Mouse (Mus musculus) midbrain, embryonic 15.5 days (tissue): ENCODE results near the gene Fads3. TPM values are rescaled to one million over a fixed set of nuclear protein-coding genes. Genes with fewer than 3 reads are reported as not detected.

Experiments
- ATAC-seq: fragments of 200-750 bp; cut with Nextera tagmentation; replicated peaks from 2 replicates; pipeline ENCODE4 v1.8.0; 2017; ENCODE audit warnings: moderate TSS enrichment
- H3K27ac ChIP-seq: fragments of 300-500 bp; sonication (generic); 2 replicates; pipeline ENCODE4 v1.5.1; 2015; ENCODE audit warnings: mild to moderate bottlenecking, inconsistent platforms
- H3K27me3 ChIP-seq: fragments of 300-500 bp; sonication (generic); replicated peaks from 2 replicates; pipeline ENCODE4 v1.6.1; 2015; ENCODE audit warnings: inconsistent platforms
- H3K36me3 ChIP-seq: fragments of 300-500 bp; sonication (generic); replicated peaks from 2 replicates; pipeline ENCODE4 v1.6.1; 2015; ENCODE audit warnings: inconsistent platforms
- H3K4me1 ChIP-seq: fragments of 300-500 bp; sonication (generic); 2 replicates; pipeline ENCODE4 v1.6.1; 2015; ENCODE audit warnings: inconsistent platforms
- H3K4me2 ChIP-seq: fragments of 300-500 bp; sonication (generic); 2 replicates; pipeline ENCODE4 v1.6.1; 2015; ENCODE audit warnings: inconsistent platforms, mild to moderate bottlenecking, moderate library complexity
- H3K4me3 ChIP-seq: fragments of 300-500 bp; sonication (generic); 2 replicates; pipeline ENCODE4 v1.5.1; 2015; ENCODE audit warnings: mild to moderate bottlenecking, inconsistent platforms
- H3K9ac ChIP-seq: fragments of 300-500 bp; sonication (generic); 2 replicates; pipeline ENCODE4 v1.6.1; 2015; ENCODE audit warnings: mild to moderate bottlenecking, inconsistent platforms
- H3K9me3 ChIP-seq: fragments of 300-500 bp; sonication (generic); 2 replicates; pipeline ENCODE4 v1.6.1; 2016; ENCODE audit warnings: inconsistent platforms
- WGBS: fragments of 180-500 bp; shearing (Covaris S2); methylation state at CpG from one replicate; pipeline ENCODE4 v1.1.7; 2015; ENCODE audit warnings: mixed read lengths; 5-methylcytosine and 5-hydroxymethylcytosine counted together
- polyA plus RNA-seq: library from polyadenylated mRNA; unstranded; fragments of >200 nt; fragmentation: Nextera tagmentation; extraction: Ambion mirVana; gene quantifications from 2 replicates; pipeline ENCODE4 v1.2.1, GENCODE M21; 2015

Gene Fads3
- polyA plus RNA-seq, 1 experiment from 2014 or later, result 27.1 TPM

DNA sequence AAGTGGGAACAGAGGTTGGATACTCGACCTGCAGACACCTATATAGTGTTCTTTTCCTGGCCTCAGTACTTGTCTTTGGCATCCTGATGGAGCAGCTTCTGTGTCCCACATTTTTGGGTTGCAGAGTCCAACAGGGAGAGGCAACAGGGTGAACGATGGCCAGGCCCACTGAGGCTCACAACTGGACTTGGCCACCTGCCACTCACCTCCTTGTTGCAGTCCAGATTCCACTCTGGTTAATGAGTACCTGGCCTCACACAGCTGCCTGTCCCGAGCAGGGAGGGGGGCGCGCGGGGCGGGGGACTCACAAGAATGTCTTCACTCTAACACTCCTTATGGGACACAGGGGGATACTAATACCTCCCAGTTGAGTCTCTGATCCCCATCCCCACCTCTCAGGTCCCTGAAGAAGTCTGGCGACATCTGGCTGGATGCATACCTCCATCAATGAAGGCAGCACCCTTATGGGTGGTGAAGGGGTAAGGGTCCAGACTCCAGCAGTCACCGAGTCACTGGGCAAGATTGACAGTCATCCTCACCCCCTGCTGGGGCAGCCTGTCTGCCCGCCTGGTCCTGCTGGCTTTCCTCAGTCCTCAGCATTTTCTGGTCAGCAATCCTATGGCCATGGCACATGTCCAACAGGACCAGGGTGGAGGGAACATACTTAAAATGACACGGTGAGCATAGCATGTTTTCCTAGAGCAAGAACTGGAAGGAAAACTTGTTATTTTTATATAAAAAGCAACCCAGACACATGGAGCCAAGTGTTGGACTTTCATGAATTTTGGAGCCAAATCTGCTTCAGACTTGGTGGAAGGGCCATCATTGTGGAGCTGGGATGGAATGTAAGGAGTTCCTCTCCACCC, 16.4 kb downstream of the Fads3 start:
- 76% methylated on average over 11 of the region's 11 CpGs for WGBS
- H3K36me3 ChIP-seq, result peaks cover 3% of the 10 kb centered on the region; the same call in 1 of the 2 replicates
- no peaks in the 10 kb centered on the region for H3K9me3 ChIP-seq
- peaks cover 4% of the 10 kb centered on the region; the same call in 1 of the 2 replicates for H3K4me1 ChIP-seq
- H3K27me3 ChIP-seq, result no peaks in the 10 kb centered on the region
- no peak overlapping the region for H3K27ac ChIP-seq
- H3K4me3 ChIP-seq, result no peak overlapping the region
- ATAC-seq, result no peak
- H3K4me2 ChIP-seq, result no peak overlapping the region
- no peak overlapping the region for H3K9ac ChIP-seq

DNA sequence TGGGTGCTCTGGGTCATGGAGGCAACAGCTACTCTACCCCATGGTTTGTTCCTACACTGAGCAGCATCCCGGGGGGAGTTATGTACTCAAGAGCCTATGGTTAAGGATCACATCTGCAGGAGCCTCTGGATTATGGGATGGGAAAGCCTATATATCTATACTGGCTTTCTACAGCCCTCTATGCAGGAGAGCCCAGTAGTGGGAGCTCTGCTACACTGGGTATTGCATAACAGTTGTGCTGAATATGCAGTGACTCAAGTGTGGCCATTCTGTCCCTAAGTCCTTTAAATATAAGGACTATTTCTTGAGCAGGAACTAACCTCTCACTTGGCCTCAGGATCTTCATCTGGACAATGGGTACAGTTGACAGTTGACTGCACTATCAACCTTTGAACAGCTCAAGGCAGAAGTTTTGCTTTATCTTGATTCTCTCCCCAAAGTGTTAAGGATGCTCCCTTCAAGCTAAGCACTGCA, 17.0 kb downstream of the Fads3 start:
- Histone ChIP-seq H3K4me1 (peaks cover 4% of the 10 kb centered on the region; the same call in 1 of the 2 replicates), H3K9me3 (no peaks in the 10 kb centered on the region), H3K4me2 (no peak overlapping the region), H3K27me3 (no peaks in the 10 kb centered on the region), H3K9ac (no peak overlapping the region), H3K27ac (no peak overlapping the region), H3K4me3 (no peak overlapping the region), H3K36me3 (peaks cover 3% of the 10 kb centered on the region; the same call in 1 of the 2 replicates)
- no peak for ATAC-seq
- WGBS, result 87% methylated on average over 1 of the region's 1 CpGs

DNA sequence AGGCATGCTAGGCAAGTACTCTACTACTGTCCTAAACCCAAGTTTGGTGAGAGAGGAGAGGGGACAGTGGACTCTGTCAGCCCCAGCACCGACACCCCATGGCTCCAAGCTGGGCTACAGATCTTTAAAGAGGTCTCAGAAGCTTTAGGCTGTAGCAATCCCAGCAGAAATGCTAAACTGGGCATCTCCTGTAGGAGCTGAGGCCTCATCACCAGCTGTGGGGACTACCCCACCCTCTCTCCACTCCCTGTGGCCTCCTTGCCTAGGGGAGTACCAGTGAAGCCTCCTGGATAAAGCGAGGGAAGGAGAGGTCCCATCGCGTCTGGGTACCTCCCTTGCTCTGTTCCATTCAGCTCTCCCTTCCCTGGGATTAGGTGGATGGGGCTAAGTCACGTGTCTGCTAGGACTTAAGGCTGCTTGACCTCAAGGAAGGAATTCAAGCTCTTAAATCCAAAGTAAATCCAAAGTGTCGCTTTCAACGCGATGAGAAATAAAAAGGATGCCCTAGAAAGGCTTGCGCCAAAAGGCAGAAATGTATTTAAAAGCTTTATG, 17.6 kb downstream of the Fads3 start:
- 50% methylated on average over 9 of the region's 9 CpGs for WGBS
- peaks cover 3% of the 10 kb centered on the region; the same call in 1 of the 2 replicates for H3K36me3 ChIP-seq
- peaks cover 4% of the 10 kb centered on the region; the same call in 1 of the 2 replicates for H3K4me1 ChIP-seq
- ATAC-seq, result no peak
- H3K9ac ChIP-seq, result no peak overlapping the region
- no peaks in the 10 kb centered on the region for H3K27me3 ChIP-seq
- no peaks in the 10 kb centered on the region for H3K9me3 ChIP-seq
- H3K27ac ChIP-seq, result no peak overlapping the region
- no peak overlapping the region for H3K4me3 ChIP-seq
- no peak overlapping the region for H3K4me2 ChIP-seq

DNA sequence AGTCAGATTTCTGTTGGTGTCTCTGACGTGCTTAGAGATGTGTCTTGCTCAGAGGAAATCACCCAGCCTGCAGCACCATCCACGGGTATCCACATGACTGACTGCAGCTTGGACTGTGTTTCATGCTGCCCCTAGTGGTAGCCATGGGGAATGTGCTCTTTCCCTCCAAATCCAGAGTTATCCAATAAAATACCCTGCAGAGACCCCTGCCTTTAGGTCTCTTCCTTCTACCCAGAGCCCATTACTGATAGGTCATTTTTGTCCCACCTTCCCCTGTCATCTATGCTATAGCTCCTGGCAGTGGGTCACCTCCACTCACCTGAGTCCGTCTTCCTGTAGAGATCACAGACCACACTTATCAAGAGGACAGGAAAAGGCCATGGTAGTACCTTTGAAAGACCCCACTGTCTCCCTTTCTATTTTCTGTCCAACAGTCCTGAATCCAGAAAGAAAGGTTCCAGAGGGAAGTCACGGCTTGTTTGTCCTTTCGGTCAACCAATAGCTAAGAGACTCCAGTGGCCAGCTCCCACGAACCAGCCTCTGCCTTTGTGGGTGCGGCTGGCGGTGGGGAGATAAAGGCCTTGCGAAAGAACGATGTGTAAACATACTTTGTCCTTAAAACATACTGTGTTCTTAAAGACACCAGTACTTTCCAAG, 18.7 kb downstream of the Fads3 start:
- Histone ChIP-seq H3K27me3 (no peaks in the 10 kb centered on the region), H3K27ac (0 out of 2 replicates have a peak overlapping the region, but pooled peaks have one; percentile 40), H3K36me3 (peaks cover 6% of the 10 kb centered on the region; the same call in 1 of the 2 replicates), H3K4me2 (no peak overlapping the region), H3K9me3 (no peaks in the 10 kb centered on the region), H3K9ac (no peak overlapping the region), H3K4me1 (peaks cover 4% of the 10 kb centered on the region; the same call in 1 of the 2 replicates), H3K4me3 (no peak overlapping the region)
- peak; percentile 72 for ATAC-seq
- WGBS, result 55% methylated on average over 10 of the region's 10 CpGs

DNA sequence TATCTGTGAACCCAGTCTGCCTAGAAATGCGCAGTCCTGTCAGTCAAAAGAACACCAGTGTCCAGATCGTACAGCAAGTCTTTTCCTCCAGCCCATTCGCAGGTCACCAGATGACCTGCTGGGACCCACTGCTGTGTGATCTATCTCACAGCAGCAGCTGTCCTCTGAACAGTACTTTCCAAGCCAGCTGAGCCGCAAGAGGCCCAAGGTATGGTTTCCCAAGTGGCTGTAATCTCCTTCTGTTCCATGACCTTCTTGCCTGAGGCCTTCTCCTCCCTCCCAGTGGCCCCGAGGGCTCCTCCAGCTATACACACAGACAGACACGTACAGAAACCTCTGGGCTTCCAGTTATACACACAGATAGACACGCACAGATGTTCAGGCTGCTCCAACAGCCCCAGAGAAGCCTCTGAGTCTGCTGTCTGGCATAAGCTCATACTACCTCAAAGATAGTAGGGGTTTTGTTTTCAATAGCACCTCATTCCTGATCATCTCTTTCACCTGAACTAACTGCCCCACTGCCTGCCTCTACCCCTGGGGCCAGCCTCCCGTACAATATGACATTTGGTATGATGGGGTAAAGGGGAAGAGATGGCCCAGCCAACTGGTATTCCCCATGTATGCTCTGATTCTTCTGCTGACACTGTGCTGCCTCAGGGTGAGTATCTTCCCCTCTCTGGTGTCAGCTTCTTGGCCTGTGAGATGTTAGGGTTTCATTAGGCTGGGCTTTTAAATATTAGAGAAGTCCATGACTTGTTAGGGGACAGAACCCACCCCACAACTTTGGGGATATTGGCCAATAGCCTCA, 19.6 kb downstream of the Fads3 start:
- no peak for ATAC-seq
- H3K27me3 ChIP-seq, result no peaks in the 10 kb centered on the region
- no peaks in the 10 kb centered on the region for H3K9me3 ChIP-seq
- WGBS, result 43% methylated on average over 8 of the region's 8 CpGs
- H3K4me1 ChIP-seq, result peaks cover 4% of the 10 kb centered on the region; the same call in 1 of the 2 replicates
- no peak overlapping the region for H3K4me2 ChIP-seq
- peak overlapping the region; percentile 46 for H3K27ac ChIP-seq
- peaks cover 15% of the 10 kb centered on the region; the same call in 1 of the 2 replicates for H3K36me3 ChIP-seq
- H3K4me3 ChIP-seq, result no peak overlapping the region
- H3K9ac ChIP-seq, result no peak overlapping the region

DNA sequence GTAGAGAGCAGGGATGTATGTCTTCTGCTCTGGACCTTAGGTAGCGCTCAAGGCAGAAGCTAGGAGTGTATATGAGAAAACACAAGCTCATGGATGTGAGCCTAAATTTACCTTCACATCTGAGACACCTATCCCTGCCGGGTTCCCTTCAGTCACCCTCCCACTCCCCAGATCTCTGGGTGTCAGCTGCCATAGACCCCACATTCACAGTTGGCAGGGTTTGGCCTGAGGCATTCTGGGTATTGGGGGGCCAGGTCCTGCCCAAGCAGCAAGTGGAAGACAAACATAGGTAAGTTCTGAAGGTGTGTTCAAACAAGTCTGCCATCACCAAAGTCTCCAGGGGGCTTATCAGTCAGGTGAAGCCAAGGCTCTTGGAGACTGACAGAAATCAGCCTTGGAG, 20.3 kb downstream of the Fads3 start:
- no peak overlapping the region for H3K4me3 ChIP-seq
- H3K27me3 ChIP-seq, result no peaks in the 10 kb centered on the region
- ATAC-seq, result no peak
- 98% methylated on average over 2 of the region's 2 CpGs for WGBS
- no peaks in the 10 kb centered on the region for H3K9me3 ChIP-seq
- H3K27ac ChIP-seq, result peak overlapping the region; percentile 46
- no peak overlapping the region for H3K4me2 ChIP-seq
- H3K36me3 ChIP-seq, result peaks cover 17% of the 10 kb centered on the region
- H3K9ac ChIP-seq, result no peak overlapping the region
- H3K4me1 ChIP-seq, result peaks cover 4% of the 10 kb centered on the region; the same call in 1 of the 2 replicates

DNA sequence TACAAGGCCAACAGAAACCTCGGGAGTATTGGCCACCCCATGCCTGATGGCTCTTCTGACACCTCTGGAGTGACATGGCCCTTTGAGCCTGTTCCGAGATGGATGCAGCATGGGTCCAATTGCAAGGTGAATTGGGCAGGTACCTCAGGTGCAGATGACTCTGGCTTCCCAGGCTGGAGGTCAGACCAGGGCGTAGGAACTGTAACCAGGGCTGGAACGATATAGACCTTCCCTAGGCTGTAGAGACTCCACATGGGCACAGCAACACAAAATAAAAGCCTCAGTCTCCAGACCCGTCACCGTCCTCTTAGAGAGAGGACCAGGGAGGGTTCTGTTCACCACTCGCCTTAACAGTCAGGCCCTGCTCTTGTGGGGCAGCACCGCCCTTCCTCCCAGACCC, 20.9 kb downstream of the Fads3 start:
- Histone ChIP-seq H3K9me3 (no peaks in the 10 kb centered on the region), H3K27me3 (no peaks in the 10 kb centered on the region), H3K9ac (no peak overlapping the region), H3K36me3 (peaks cover 24% of the 10 kb centered on the region), H3K4me2 (no peak overlapping the region), H3K4me1 (peaks cover 4% of the 10 kb centered on the region; the same call in 1 of the 2 replicates), H3K27ac (no peak overlapping the region), H3K4me3 (no peak overlapping the region)
- ATAC-seq, result no peak
- 91% methylated on average over 8 of the region's 8 CpGs for WGBS

DNA sequence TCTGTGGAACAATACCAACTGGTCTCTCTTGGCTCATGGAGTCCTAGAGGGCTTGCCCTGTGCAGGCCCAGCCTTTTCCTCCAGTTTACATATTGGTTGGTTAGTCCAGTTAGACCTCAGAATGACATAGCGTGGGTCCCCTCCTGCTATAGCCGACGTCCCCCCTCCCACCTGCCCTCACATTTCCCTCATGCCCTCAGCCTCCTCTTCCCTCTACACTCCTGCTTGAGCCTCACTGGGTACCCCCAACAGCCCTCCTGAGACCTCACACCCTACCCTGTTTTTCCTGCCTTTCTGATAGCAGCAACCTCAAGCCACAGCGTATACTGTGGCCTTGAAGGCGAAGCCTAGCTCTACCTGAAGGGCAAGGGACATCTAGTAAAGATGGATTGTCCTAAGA, 21.5 kb downstream of the Fads3 start:
- Histone ChIP-seq H3K4me2 (no peak overlapping the region), H3K27me3 (no peaks in the 10 kb centered on the region), H3K27ac (no peak overlapping the region), H3K4me1 (peaks cover 4% of the 10 kb centered on the region; the same call in 1 of the 2 replicates), H3K9me3 (no peaks in the 10 kb centered on the region), H3K36me3 (peaks cover 25% of the 10 kb centered on the region), H3K9ac (no peak overlapping the region), H3K4me3 (no peak overlapping the region)
- ATAC-seq, result no peak
- WGBS, result 96% methylated on average over 5 of the region's 5 CpGs

DNA sequence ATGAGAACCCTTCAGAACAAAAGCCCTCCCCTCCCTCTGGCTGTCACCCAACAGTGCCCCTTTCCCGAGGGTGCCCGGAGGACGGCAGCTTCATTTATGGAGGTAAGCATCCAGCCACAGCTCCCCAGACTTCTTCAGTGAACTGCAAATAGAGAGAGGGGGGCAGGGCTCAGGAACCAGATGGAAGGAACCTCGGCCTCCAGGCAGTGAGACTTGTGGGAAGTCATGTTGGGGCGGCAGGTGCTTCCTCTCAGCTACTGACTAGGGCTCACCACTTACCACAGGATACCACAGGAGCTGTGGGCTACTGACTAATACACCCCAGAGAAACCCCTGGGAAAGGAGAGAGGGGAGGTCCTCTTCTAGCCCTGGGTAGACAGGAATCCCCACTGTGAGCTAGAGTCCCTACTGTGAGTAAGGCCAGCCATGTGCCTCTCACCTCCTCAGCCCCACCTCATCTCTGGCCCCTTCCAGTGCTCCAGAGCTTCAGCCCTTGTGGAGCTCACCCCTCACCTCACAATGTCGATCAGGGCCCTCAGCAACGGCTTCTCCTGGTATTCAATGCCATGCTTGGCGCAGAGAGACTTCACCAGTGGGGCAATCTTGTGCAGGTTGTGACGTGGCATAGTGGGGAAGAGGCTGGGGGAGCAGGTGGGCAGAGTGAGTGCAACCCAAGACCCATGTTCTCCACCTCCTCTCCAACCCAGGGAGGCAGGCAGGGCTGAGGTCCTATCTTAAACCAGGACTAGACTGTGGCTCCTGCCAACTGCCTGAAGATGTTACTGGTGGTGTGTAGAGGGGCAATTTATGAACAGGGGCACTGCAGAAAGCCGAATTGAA, 23.0 kb downstream of the Fads3 start:
- Histone ChIP-seq H3K4me1 (peaks cover 4% of the 10 kb centered on the region; the same call in 1 of the 2 replicates), H3K9me3 (no peaks in the 10 kb centered on the region), H3K9ac (no peak overlapping the region), H3K27me3 (no peaks in the 10 kb centered on the region), H3K4me3 (no peak overlapping the region), H3K36me3 (peaks cover 30% of the 10 kb centered on the region), H3K27ac (no peak overlapping the region), H3K4me2 (no peak overlapping the region)
- no peak for ATAC-seq
- WGBS, result 80% methylated on average over 10 of the region's 10 CpGs

DNA sequence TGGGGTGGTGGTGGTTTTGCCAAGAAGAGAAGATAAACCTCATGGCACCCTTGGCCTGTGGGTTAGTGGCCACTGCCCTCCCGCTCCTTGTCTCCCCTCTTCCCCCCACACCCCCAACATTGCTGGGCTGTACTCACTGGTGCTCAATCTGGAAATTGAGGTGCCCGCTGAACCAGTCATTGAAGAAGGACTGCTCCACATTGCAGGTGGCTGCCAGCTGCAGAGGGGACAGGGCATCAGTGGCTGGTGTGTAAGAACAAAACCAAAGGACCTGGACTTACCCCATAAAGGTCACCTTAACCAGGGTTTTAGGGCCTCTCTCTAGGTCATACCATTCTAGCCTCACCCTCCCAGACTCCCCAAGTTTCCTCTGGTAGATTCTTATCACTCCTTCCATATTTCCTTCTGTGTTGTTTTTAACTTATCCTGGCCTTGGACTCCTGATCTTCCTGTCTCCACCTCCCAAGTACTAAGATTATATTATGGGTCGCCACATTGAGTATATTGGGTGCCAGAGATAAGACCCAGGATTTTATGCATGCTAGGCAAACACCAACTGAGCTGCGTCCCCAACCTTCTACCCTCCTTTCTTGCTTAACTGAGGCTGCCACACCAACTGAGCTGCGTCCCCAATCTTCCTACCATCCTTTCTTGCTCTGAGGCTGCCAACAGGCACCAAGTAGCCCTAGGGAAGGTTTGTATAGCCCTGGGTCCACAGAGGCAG, 24.3 kb downstream of the Fads3 start:
- ATAC-seq, result no peak
- no peak overlapping the region for H3K27ac ChIP-seq
- H3K27me3 ChIP-seq, result no peaks in the 10 kb centered on the region
- no peaks in the 10 kb centered on the region for H3K9me3 ChIP-seq
- H3K36me3 ChIP-seq, result peaks cover 41% of the 10 kb centered on the region
- H3K4me2 ChIP-seq, result no peak overlapping the region
- WGBS, result 94% methylated on average over 5 of the region's 5 CpGs
- no peak overlapping the region for H3K9ac ChIP-seq
- no peak overlapping the region for H3K4me3 ChIP-seq
- peaks cover 3% of the 10 kb centered on the region; the same call in 1 of the 2 replicates for H3K4me1 ChIP-seq
